Mouse (Mus musculus) limb, embryonic 10.5 days (tissue): ENCODE measurements at regions not wholly inside any gene's neighbourhood (a gene's known extent, or its start where the extent isn't known, plus 50 kb on each side); places are given as distances from the start of the nearest gene placed in this dataset.

Experiments
- DNase-seq: peaks from one replicate; pipeline ENCODE4 v3.0.0-alpha.2; 2017; ENCODE audit warnings: low spot score
- H3K27ac ChIP-seq: fragments of 300-500 bp; sonication (generic); 2 replicates; pipeline ENCODE4 v1.5.1; 2016; ENCODE audit warnings: mild to moderate bottlenecking
- H3K27me3 ChIP-seq: fragments of 300-500 bp; sonication (generic); 2 replicates; pipeline ENCODE4 v1.6.1; 2016; ENCODE audit warnings: low read depth, mild to moderate bottlenecking; ENCODE audit not compliant: poor library complexity, severe bottlenecking
- H3K36me3 ChIP-seq: fragments of 300-500 bp; sonication (generic); 2 replicates; pipeline ENCODE4 v1.6.1; 2016; ENCODE audit warnings: mild to moderate bottlenecking, moderate library complexity
- H3K4me1 ChIP-seq: fragments of 300-500 bp; sonication (generic); 2 replicates; pipeline ENCODE4 v1.6.1; 2016
- H3K4me3 ChIP-seq: fragments of 300-500 bp; sonication (generic); 2 replicates; pipeline ENCODE4 v1.5.1; 2016; ENCODE audit warnings: mild to moderate bottlenecking, moderate library complexity
- H3K9me3 ChIP-seq: fragments of 300-500 bp; sonication (generic); replicated peaks from 2 replicates; pipeline ENCODE4 v1.6.1; 2016; ENCODE audit warnings: mild to moderate bottlenecking
- WGBS: fragments of 180-500 bp; shearing (Covaris S2); methylation state at CpG from one replicate; pipeline ENCODE4 v1.1.7; 2016; 5-methylcytosine and 5-hydroxymethylcytosine counted together

GRCm38 (mm10) chr6:93272206-93272605, 328.9 kb upstream of the Adamts9 start:
- no peaks in the 10 kb centered on the region for H3K36me3 ChIP-seq
- no peak for DNase-seq
- no peak overlapping the region for H3K4me3 ChIP-seq
- no peak overlapping the region for H3K27ac ChIP-seq
- H3K9me3 ChIP-seq = no peaks in the 10 kb centered on the region
- H3K4me1 ChIP-seq = peaks cover 14% of the 10 kb centered on the region
- H3K27me3 ChIP-seq = no peaks in the 10 kb centered on the region
- WGBS = 83% methylated on average over 4 of the region's 4 CpGs

GRCm38 (mm10) chr6:93266826-93267225, 323.5 kb upstream of the Adamts9 start:
- Histone ChIP-seq H3K36me3 (no peaks in the 10 kb centered on the region), H3K27ac (no peak overlapping the region), H3K9me3 (no peaks in the 10 kb centered on the region), H3K27me3 (no peaks in the 10 kb centered on the region), H3K4me1 (peaks cover 8% of the 10 kb centered on the region; the same call in 1 of the 2 replicates), H3K4me3 (no peak overlapping the region)
- no peak for DNase-seq
- 92% methylated on average over 5 of the region's 5 CpGs for WGBS

GRCm38 (mm10) chr6:93265164-93265563, 321.9 kb upstream of the Adamts9 start:
- H3K27me3 ChIP-seq = no peaks in the 10 kb centered on the region
- no peak overlapping the region for H3K4me3 ChIP-seq
- WGBS = 92% methylated on average over 2 of the region's 2 CpGs
- H3K27ac ChIP-seq = no peak overlapping the region
- DNase-seq = no peak
- no peaks in the 10 kb centered on the region for H3K36me3 ChIP-seq
- no peaks in the 10 kb centered on the region for H3K4me1 ChIP-seq
- no peaks in the 10 kb centered on the region for H3K9me3 ChIP-seq

- Histone ChIP-seq H3K27ac (no peak overlapping the region), H3K36me3 (no peaks in the 10 kb centered on the region), H3K27me3 (no peaks in the 10 kb centered on the region), H3K4me3 (no peak overlapping the region), H3K4me1 (no peaks in the 10 kb centered on the region), H3K9me3 (no peaks in the 10 kb centered on the region)
- no peak for DNase-seq
- WGBS = 90% methylated on average over 4 of the region's 4 CpGs
These were observed 317.5 kb upstream of the Adamts9 start for GRCm38 (mm10) chr6:93260827-93261226.

GRCm38 (mm10) chr6:93257130-93257841, 314.0 kb upstream of the Adamts9 start:
- Histone ChIP-seq H3K27ac (no peak overlapping the region), H3K9me3 (no peaks in the 10 kb centered on the region), H3K36me3 (no peaks in the 10 kb centered on the region), H3K4me3 (no peak overlapping the region), H3K4me1 (no peaks in the 10 kb centered on the region), H3K27me3 (no peaks in the 10 kb centered on the region)
- 78% methylated on average over 5 of the region's 5 CpGs for WGBS
- DNase-seq = no peak

- WGBS = 84% methylated on average over 7 of the region's 7 CpGs
- no peak overlapping the region for H3K4me3 ChIP-seq
- DNase-seq = no peak
- no peaks in the 10 kb centered on the region for H3K9me3 ChIP-seq
- no peaks in the 10 kb centered on the region for H3K36me3 ChIP-seq
- H3K27me3 ChIP-seq = no peaks in the 10 kb centered on the region
- H3K27ac ChIP-seq = no peak overlapping the region
- no peaks in the 10 kb centered on the region for H3K4me1 ChIP-seq
These were observed 310.5 kb upstream of the Adamts9 start for GRCm38 (mm10) chr6:93253746-93254145.

GRCm38 (mm10) chr6:93248973-93249372, 305.7 kb upstream of the Adamts9 start:
- no peak for DNase-seq
- H3K4me1 ChIP-seq = no peaks in the 10 kb centered on the region
- no peaks in the 10 kb centered on the region for H3K36me3 ChIP-seq
- 90% methylated on average over 4 of the region's 4 CpGs for WGBS
- no peak overlapping the region for H3K27ac ChIP-seq
- H3K9me3 ChIP-seq = no peaks in the 10 kb centered on the region
- H3K27me3 ChIP-seq = no peaks in the 10 kb centered on the region
- H3K4me3 ChIP-seq = no peak overlapping the region

GRCm38 (mm10) chr6:93246498-93247242, 303.4 kb upstream of the Adamts9 start:
- H3K27ac ChIP-seq = no peak overlapping the region
- no peak for DNase-seq
- 83% methylated on average over 6 of the region's 6 CpGs for WGBS
- H3K36me3 ChIP-seq = no peaks in the 10 kb centered on the region
- no peaks in the 10 kb centered on the region for H3K27me3 ChIP-seq
- no peaks in the 10 kb centered on the region for H3K4me1 ChIP-seq
- no peaks in the 10 kb centered on the region for H3K9me3 ChIP-seq
- no peak overlapping the region for H3K4me3 ChIP-seq

- Histone ChIP-seq H3K27me3 (no peaks in the 10 kb centered on the region), H3K4me3 (no peak overlapping the region), H3K4me1 (peaks cover 5% of the 10 kb centered on the region), H3K9me3 (no peaks in the 10 kb centered on the region), H3K36me3 (no peaks in the 10 kb centered on the region), H3K27ac (no peak overlapping the region)
- 62% methylated on average over 5 of the region's 5 CpGs for WGBS
- no peak for DNase-seq
These were observed 292.3 kb upstream of the Adamts9 start for GRCm38 (mm10) chr6:93235550-93235949.

- H3K9me3 ChIP-seq = no peaks in the 10 kb centered on the region
- 84% methylated on average over 9 of the region's 9 CpGs for WGBS
These were observed 289.3 kb upstream of the Adamts9 start for GRCm38 (mm10) chr6:93232636-93233035.

GRCm38 (mm10) chr6:93230450-93230849, 287.2 kb upstream of the Adamts9 start:
- Histone ChIP-seq H3K9me3 (no peaks in the 10 kb centered on the region), H3K27ac (no peak overlapping the region), H3K4me1 (peaks cover 4% of the 10 kb centered on the region), H3K4me3 (no peak overlapping the region), H3K27me3 (no peaks in the 10 kb centered on the region), H3K36me3 (no peaks in the 10 kb centered on the region)
- 78% methylated on average over 5 of the region's 5 CpGs for WGBS
- DNase-seq = no peak

More at GRCm38 (mm10) chr6:93232636-93233035, 289.3 kb upstream of the Adamts9 start:
- DNase-seq = no peak
- Histone ChIP-seq H3K4me3 (no peak overlapping the region), H3K4me1 (peaks cover 5% of the 10 kb centered on the region), H3K36me3 (no peaks in the 10 kb centered on the region), H3K27ac (no peak overlapping the region), H3K27me3 (no peaks in the 10 kb centered on the region)

- Histone ChIP-seq H3K4me3 (no peak overlapping the region), H3K9me3 (no peaks in the 10 kb centered on the region), H3K27ac (no peak overlapping the region), H3K36me3 (no peaks in the 10 kb centered on the region), H3K27me3 (no peaks in the 10 kb centered on the region), H3K4me1 (peaks cover 2% of the 10 kb centered on the region)
- no peak for DNase-seq
- 87% methylated on average over 2 of the region's 2 CpGs for WGBS
These were observed 286.0 kb upstream of the Adamts9 start for GRCm38 (mm10) chr6:93229320-93229719.
